Mouse (Mus musculus) heart, embryonic 14.5 days (tissue): ENCODE results near the gene Mtor. TPM values are rescaled to one million over a fixed set of nuclear protein-coding genes. Genes with fewer than 3 reads are reported as not detected.

Source experiments
- ATAC-seq: fragments of 200-750 bp; cut with Nextera tagmentation; 2 replicates; pipeline ENCODE4 v1.8.0; 2017; ENCODE audit warnings: low read depth, moderate TSS enrichment; ENCODE audit not compliant: insufficient number of reproducible peaks, insufficient read depth, low FRiP score
- H3K27ac ChIP-seq, 2 experiments: fragments of 200-500 bp in 1 of 2; fragments of 300-500 bp in 1 of 2; sonication (generic) in 1 of 2; replicated peaks in 1 of 2; 2 replicates each; pipeline ENCODE4 v1.5.1; 2012 to 2014; ENCODE audit warnings: low read depth in 2 of 2, low read length in 2 of 2, control low read depth in 1 of 2, mild to moderate bottlenecking in 1 of 2, mixed read lengths in 1 of 2; ENCODE audit not compliant: control insufficient read depth in 1 of 2, insufficient read depth in 1 of 2
- H3K27me3 ChIP-seq: fragments of 300-500 bp; sonication (generic); 2 replicates; pipeline ENCODE4 v1.6.1; 2014; ENCODE audit warnings: mild to moderate bottlenecking, low read length, control low read depth; ENCODE audit not compliant: control insufficient read depth, insufficient read depth
- H3K36me3 ChIP-seq: fragments of 300-500 bp; sonication (generic); 2 replicates; pipeline ENCODE4 v1.6.1; 2014; ENCODE audit warnings: mild to moderate bottlenecking, control low read depth, low read length, mixed read lengths; ENCODE audit not compliant: control insufficient read depth, insufficient read depth
- H3K4me1 ChIP-seq, 2 experiments: fragments of 200-500 bp in 1 of 2; fragments of 300-500 bp in 1 of 2; sonication (generic) in 1 of 2; 2 replicates each; pipeline ENCODE4 v1.6.1; 2012 to 2014; ENCODE audit warnings: low read length in 2 of 2, control low read depth in 1 of 2, mixed read lengths in 1 of 2; ENCODE audit not compliant: control insufficient read depth in 2 of 2, insufficient read depth in 2 of 2
- H3K4me2 ChIP-seq: fragments of 300-500 bp; sonication (generic); 2 replicates; pipeline ENCODE4 v1.6.1; 2014; ENCODE audit warnings: mild to moderate bottlenecking, low read length
- H3K4me3 ChIP-seq, 2 experiments: fragments of 200-500 bp in 1 of 2; fragments of 300-500 bp in 1 of 2; sonication (generic) in 1 of 2; 2 replicates each; pipeline ENCODE4 v1.5.1; 2012 to 2014; ENCODE audit warnings: low read length in 2 of 2, mild to moderate bottlenecking in 2 of 2, control low read depth in 1 of 2, low read depth in 1 of 2, moderate library complexity in 1 of 2; ENCODE audit not compliant: control insufficient read depth in 1 of 2, insufficient read depth in 1 of 2
- H3K9ac ChIP-seq: fragments of 300-500 bp; sonication (generic); 2 replicates; pipeline ENCODE4 v1.6.1; 2014; ENCODE audit warnings: mild to moderate bottlenecking, low read length
- H3K9me3 ChIP-seq: fragments of 300-500 bp; sonication (generic); 2 replicates; pipeline ENCODE4 v1.6.1; 2016; ENCODE audit warnings: low read length, control low read depth; ENCODE audit not compliant: control insufficient read depth
- WGBS: fragments of 180-500 bp; shearing (Covaris S2); extraction: QIAGEN DNeasy Blood & Tissue Kit; methylation state at CpG from one replicate; pipeline ENCODE4 v1.1.7; 2014; 5-methylcytosine and 5-hydroxymethylcytosine counted together
- polyA plus RNA-seq: library from polyadenylated mRNA; unstranded; fragments of >200 nt; fragmentation: Nextera tagmentation; extraction: Ambion mirVana; gene quantifications from 2 replicates; pipeline ENCODE4 v1.2.1, GENCODE M21; 2014

Gene Mtor
- polyA plus RNA-seq, 1 experiment from 2014 or later, result 18.4 TPM

DNA sequence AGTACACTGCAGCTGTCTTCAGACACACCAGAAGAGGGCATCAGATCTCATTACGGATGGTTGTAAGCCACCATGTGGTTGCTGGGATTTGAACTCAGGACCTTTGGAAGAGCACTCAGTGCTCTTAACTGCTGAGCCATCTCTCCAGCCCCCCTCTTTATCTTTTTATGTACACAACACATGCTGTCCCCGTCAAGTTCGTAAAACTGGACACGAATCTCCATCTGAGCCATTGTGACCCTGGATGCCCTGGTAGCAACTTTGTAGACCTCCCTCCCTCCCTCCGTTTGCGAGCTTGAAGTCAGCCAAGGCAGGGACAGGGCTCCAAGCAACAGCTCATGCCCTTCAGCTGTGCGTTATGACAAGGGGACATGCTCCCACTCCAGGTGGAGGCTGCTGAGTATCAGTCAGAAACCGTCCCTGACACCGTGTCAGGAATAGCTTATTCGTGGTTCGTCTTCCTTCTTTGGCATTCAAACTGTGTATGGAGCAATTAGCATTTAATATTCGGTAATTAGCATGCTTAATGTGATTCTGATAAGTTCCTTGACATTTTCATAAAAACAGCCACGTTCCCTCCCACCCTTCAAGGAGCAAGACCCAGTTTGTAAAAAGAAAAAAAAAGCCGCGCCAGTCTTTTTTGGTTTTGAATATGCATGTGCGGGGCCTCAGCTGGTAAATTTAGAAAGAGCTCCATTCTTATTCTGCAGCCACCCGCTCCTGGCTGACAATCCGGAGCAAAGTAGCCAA, 142.2 kb downstream of the Mtor start:
- WGBS, result 5% methylated on average over 18 of the region's 18 CpGs
- peak overlapping the region; percentile 95 for H3K4me2 ChIP-seq
- peak overlapping the region; percentile 46 to 79 for H3K27ac ChIP-seq
- H3K9me3 ChIP-seq, result no peaks in the 10 kb centered on the region
- H3K4me1 ChIP-seq, result peaks cover 11 to 12% of the 10 kb centered on the region in 2 experiments
- H3K4me3 ChIP-seq, result peak overlapping the region; percentile 79 to 98
- H3K27me3 ChIP-seq, result no peaks in the 10 kb centered on the region
- no peak for ATAC-seq
- peak overlapping the region; percentile 70 for H3K9ac ChIP-seq
- H3K36me3 ChIP-seq, result peaks cover 30% of the 10 kb centered on the region

DNA sequence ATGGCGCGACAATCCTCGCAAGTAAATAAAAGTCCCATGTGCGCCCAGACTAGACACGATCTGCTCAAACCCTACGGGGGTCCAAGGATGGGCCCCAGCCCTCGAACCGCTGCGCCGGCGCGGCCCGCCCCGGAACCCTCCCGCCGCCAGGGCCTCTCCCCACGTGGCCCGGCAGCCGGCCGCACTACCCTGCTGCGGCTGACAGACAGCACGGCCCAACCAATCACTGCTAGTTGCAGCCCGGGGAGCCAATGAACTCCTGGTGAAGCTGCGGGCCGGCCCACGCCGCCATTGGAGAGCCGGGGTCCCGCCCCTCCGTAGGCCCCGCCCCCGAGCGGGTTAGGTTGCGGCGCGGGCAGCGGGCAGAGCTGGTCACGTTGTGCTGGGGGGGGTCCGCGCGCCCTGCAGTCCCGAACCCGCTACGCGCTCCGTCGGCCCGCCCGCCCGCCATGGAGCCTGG, 142.8 kb downstream of the Mtor start, which contains the start of gene Srm:
Gene Srm (plus strand): TSS at position 333 of the 460 bp plus-strand sequence.
- Histone ChIP-seq H3K27ac (peak within 1 kb of the TSS; percentile 47 to 79), H3K4me1 (peaks cover 11 to 12% of the 10 kb centered on the region in 2 experiments), H3K9ac (peak within 1 kb of the TSS; percentile 87), H3K4me3 (peak within 1 kb of the TSS; percentile 92 to 98), H3K36me3 (peaks cover 36% of the 10 kb centered on the region), H3K4me2 (peak within 1 kb of the TSS; percentile 95), H3K27me3 (no peaks in the 10 kb centered on the region), H3K9me3 (no peaks in the 10 kb centered on the region)
- WGBS, result under 1% methylated on average over 32 of the region's 50 CpGs
- peak; percentile 98 for ATAC-seq

DNA sequence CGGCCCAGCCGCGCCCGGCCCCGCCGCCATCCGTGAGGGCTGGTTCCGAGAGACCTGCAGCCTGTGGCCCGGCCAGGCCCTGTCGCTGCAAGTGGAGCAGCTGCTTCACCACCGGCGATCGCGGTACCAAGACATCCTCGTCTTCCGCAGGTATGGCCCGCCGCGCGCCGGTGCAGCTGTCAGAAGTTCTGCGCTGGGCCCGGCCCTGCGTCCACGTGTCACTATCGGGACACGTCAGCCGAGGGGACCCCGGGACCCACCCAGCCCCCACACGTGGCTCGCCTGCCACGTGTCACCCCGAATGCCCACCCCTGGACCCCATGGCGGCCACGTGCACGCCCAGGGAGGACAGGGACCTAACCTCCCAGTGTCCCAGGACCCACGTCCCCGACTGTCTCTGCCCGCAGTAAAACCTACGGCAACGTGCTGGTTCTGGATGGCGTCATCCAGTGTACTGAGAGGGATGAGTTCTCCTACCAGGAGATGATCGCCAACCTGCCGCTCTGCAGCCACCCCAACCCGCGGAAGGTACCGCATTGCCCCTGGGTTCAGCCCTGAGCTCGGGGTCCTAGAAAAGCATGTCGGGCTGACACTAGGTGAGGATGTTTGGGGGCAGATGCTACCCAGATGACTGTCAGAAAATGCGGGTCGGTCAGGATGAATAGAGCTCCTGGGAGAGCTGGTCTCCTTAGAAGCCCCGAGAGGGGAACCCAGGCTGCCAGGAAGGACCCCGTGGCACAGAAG, 143.4 kb downstream of the Mtor start:
- Histone ChIP-seq H3K4me2 (peak overlapping the region; percentile 95), H3K27ac (peak overlapping the region in 1 of 2 experiments; percentile 47; a peak in 1 of 4 replicates), H3K4me1 (peaks cover 11 to 12% of the 10 kb centered on the region in 2 experiments), H3K27me3 (no peaks in the 10 kb centered on the region), H3K4me3 (peak overlapping the region; percentile 92 to 98), H3K9me3 (no peaks in the 10 kb centered on the region), H3K9ac (peak overlapping the region; percentile 87), H3K36me3 (peaks cover 42% of the 10 kb centered on the region)
- WGBS, result under 1% methylated on average over 53 of the region's 53 CpGs
- ATAC-seq, result peak; percentile 31

DNA sequence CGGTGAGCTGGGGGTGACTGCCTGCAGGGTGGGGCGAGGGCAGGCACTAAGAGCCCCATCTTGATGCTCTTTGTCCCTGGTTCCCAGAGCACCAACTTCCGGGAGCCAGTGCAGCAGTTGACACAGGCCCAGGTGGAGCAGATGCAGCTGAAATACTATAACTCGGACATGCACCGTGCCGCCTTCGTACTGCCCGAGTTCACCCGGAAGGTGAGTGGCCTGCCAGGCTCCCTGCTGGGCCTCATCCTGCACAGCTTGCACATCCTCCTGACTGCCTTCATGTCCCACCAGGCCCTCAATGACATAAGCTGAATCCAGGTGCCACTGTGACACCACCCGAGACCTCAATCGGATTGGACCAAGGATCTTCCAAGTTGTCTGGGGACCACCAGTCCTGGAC, 145.6 kb downstream of the Mtor start:
- Histone ChIP-seq H3K27me3 (no peaks in the 10 kb centered on the region), H3K4me2 (no peak overlapping the region), H3K27ac (no peak overlapping the region), H3K4me1 (peaks cover 10 to 11% of the 10 kb centered on the region in 2 experiments), H3K9me3 (no peaks in the 10 kb centered on the region), H3K36me3 (peaks cover 58% of the 10 kb centered on the region), H3K9ac (no peak overlapping the region), H3K4me3 (no peak overlapping the region)
- ATAC-seq, result no peak
- WGBS, result 94% methylated on average over 11 of the region's 11 CpGs

DNA sequence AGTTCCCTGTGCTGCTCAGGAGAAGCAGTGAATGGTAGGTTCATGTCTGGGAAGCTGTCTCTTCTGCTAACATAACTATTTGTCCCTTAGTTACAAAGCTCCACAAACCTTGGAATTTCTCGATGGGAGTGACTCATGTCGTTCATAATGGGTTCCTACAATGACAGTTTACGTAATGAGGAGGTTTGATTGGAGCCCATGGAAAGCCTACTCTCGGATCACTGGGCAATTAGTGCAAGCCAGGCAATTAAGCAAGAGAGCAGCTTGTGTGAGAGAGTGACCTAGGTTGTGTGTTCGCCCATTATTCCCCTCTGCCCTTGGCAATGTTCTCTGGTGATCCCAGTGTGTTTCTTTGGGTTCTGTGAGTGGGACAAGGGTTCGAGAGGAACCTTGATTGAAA, 147.5 kb downstream of the Mtor start:
- ATAC-seq, result no peak
- Histone ChIP-seq H3K4me1 (peaks cover 7 to 11% of the 10 kb centered on the region in 2 experiments), H3K27ac (no peak overlapping the region), H3K36me3 (peaks cover 58% of the 10 kb centered on the region), H3K4me3 (no peak overlapping the region), H3K27me3 (no peaks in the 10 kb centered on the region), H3K4me2 (no peak overlapping the region), H3K9ac (no peak overlapping the region), H3K9me3 (no peaks in the 10 kb centered on the region)
- 88% methylated on average over 6 of the region's 6 CpGs for WGBS

DNA sequence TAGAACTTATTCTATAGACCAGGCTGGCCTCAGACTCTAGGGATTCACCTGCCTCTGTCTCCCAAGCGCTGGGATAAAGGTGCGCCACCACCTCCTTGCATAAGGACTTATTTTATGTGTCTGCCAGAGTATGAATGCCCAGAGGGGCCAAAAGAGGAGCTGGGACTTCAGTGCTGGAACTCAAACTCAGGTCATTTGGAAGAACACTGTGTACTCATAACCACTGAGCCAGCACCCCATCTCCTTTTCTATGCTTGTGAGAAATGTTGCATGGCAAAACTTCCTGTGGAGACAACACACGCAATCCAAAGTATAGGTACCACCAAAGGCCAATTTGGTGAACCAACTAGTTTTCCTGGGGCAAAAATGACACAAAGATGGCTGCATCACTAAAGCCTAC, 148.3 kb downstream of the Mtor start:
- peaks cover 7 to 11% of the 10 kb centered on the region in 2 experiments for H3K4me1 ChIP-seq
- 94% methylated on average over 3 of the region's 3 CpGs for WGBS
- H3K9me3 ChIP-seq, result no peaks in the 10 kb centered on the region
- no peak for ATAC-seq
- H3K27me3 ChIP-seq, result no peaks in the 10 kb centered on the region
- H3K4me3 ChIP-seq, result no peak overlapping the region
- H3K27ac ChIP-seq, result no peak overlapping the region
- H3K4me2 ChIP-seq, result no peak overlapping the region
- H3K9ac ChIP-seq, result no peak overlapping the region
- peaks cover 58% of the 10 kb centered on the region for H3K36me3 ChIP-seq

DNA sequence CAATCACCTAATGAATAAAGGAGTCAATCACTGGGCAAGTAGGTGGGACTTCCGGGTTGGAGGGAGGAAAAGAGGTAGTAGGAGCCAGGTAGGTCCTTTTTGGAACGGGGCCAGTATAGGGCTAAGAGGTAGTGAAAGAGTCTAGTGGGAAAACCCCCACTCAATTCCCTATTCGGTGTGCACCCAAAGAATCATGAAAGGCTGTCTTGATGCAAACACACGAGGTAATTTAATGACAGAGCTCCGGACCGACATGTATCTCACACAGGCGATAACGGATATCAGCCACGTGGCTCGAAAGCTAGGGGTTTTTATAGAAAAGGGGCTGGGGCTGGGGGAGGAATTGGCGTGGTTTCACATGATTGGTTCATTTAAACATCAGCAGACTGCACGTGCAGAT, 150.4 kb downstream of the Mtor start:
- H3K27ac ChIP-seq, result no peak overlapping the region
- 91% methylated on average over 12 of the region's 12 CpGs for WGBS
- H3K9me3 ChIP-seq, result no peaks in the 10 kb centered on the region
- H3K36me3 ChIP-seq, result peaks cover 46% of the 10 kb centered on the region
- no peaks in the 10 kb centered on the region for H3K27me3 ChIP-seq
- no peak overlapping the region for H3K4me3 ChIP-seq
- no peak overlapping the region for H3K9ac ChIP-seq
- ATAC-seq, result no peak
- no peaks in the 10 kb centered on the region for H3K4me1 ChIP-seq
- H3K4me2 ChIP-seq, result no peak overlapping the region
